Mouse (Mus musculus) macrophage (primary cell): ENCODE data around the gene 2900011O08Rik. TPM values are rescaled to one million over a fixed set of nuclear protein-coding genes. Genes with fewer than 3 reads are reported as not detected.
"Not testable (repeated sequence)": the region's sequence is repeated elsewhere in the genome, so short reads cannot be mapped to it uniquely, and the experiment has no call there.

Source experiments
- H3K27ac ChIP-seq: fragments of 350-480 bp; formaldehyde crosslinking; 2 replicates; pipeline ENCODE4 v1.9.0; 2021
- H3K36me3 ChIP-seq: fragments of 350-480 bp; formaldehyde crosslinking; 2 replicates; pipeline ENCODE4 v1.9.0; 2021; ENCODE audit errors: inconsistent target
- H3K4me3 ChIP-seq: fragments of 350-480 bp; formaldehyde crosslinking; 2 replicates; pipeline ENCODE4 v1.9.0; 2021; ENCODE audit errors: inconsistent target
- H3K79me2 ChIP-seq: fragments of 350-480 bp; formaldehyde crosslinking; 2 replicates; pipeline ENCODE4 v1.9.0; 2021; ENCODE audit errors: inconsistent target
- WGBS: methylation state at CpG from one replicate; pipeline ENCODE4 v1.1.7; 2026; ENCODE audit warnings: inconsistent platforms; ENCODE audit not compliant: missing documents; 5-methylcytosine and 5-hydroxymethylcytosine counted together
- polyA plus RNA-seq: library from polyadenylated mRNA; stranded (reverse); fragments of 250-400 nt; gene quantifications from 3 replicates; pipeline ENCODE4 v1.2.4, GENCODE M21; 2018; ENCODE audit warnings: inconsistent platforms
- total RNA-seq, 78 experiments: library from RNA; depleted of rRNA; stranded (reverse); fragments of 250-400 nt; gene quantifications; 1 replicate in 9 of 78; 2 replicates in 24 of 78; 3 replicates in 43 of 78; 4 replicates in 2 of 78; pipeline ENCODE4 v1.2.4; 2018; ENCODE audit warnings: inconsistent platforms in 56 of 78

Gene 2900011O08Rik
- total RNA-seq (2018; cell fraction: chromatin; rRNA removed), result not detected
- total RNA-seq (2018; cell fraction: cytosol; rRNA removed), result under 1 TPM in 11 of 26 experiments, not detected in 15; 0.06 to 0.29 (median 0.08) TPM
- total RNA-seq (2018; cell fraction: nucleus; rRNA removed), result not detected
- polyA plus RNA-seq, result not detected in 3 replicates

GRCm38 (mm10) chr16:13986574-13987478 lies at the start of gene 2900011O08Rik, which contains the start of gene Ifitm7:
TSS of gene 2900011O08Rik (plus strand) at chr16:13986604.
TSS of gene Ifitm7 (minus strand) at chr16:13986888.
- WGBS, result 7% methylated on average over 31 of the region's 31 CpGs
- H3K27ac ChIP-seq, result no peak within 1 kb of the TSS
- no peaks in the 10 kb centered on the region for H3K79me2 ChIP-seq
- no peaks in the 10 kb centered on the region for H3K36me3 ChIP-seq
- H3K4me3 ChIP-seq, result peak within 1 kb of the TSS; percentile 5; the same call in 1 of the 2 replicates

GRCm38 (mm10) chr16:13940139-13940846 lies 46.1 kb upstream of the 2900011O08Rik start:
- Histone ChIP-seq H3K36me3 (no peaks in the 10 kb centered on the region), H3K79me2 (no peaks in the 10 kb centered on the region), H3K27ac (no peak overlapping the region), H3K4me3 (no peak overlapping the region)
- WGBS, result 15% methylated on average over 26 of the region's 28 CpGs

- Histone ChIP-seq H3K27ac (no peak overlapping the region), H3K4me3 (no peak overlapping the region), H3K36me3 (no peaks in the 10 kb centered on the region), H3K79me2 (no peaks in the 10 kb centered on the region)
- WGBS, result 5% methylated on average over 34 of the region's 34 CpGs
Observed at GRCm38 (mm10) chr16:13940847-13941395, 45.5 kb upstream of the 2900011O08Rik start.

GRCm38 (mm10) chr16:13944178-13944577 lies 42.2 kb upstream of the 2900011O08Rik start:
- Histone ChIP-seq H3K4me3 (no peak overlapping the region), H3K36me3 (no peaks in the 10 kb centered on the region), H3K79me2 (no peaks in the 10 kb centered on the region), H3K27ac (no peak overlapping the region)
- WGBS, result 6% methylated on average over 4 of the region's 4 CpGs

GRCm38 (mm10) chr16:13944752-13945151 lies 41.7 kb upstream of the 2900011O08Rik start:
- H3K79me2 ChIP-seq, result no peaks in the 10 kb centered on the region
- 71% methylated on average over 5 of the region's 5 CpGs for WGBS
- H3K27ac ChIP-seq, result no peak overlapping the region
- no peaks in the 10 kb centered on the region for H3K36me3 ChIP-seq
- no peak overlapping the region for H3K4me3 ChIP-seq

GRCm38 (mm10) chr16:13945153-13945552 lies 41.3 kb upstream of the 2900011O08Rik start:
- Histone ChIP-seq H3K4me3 (no peak overlapping the region), H3K36me3 (no peaks in the 10 kb centered on the region), H3K79me2 (no peaks in the 10 kb centered on the region), H3K27ac (no peak overlapping the region)
- WGBS, result 98% methylated on average over 4 of the region's 4 CpGs

GRCm38 (mm10) chr16:13946306-13946705 lies 40.1 kb upstream of the 2900011O08Rik start:
- no peaks in the 10 kb centered on the region for H3K36me3 ChIP-seq
- H3K4me3 ChIP-seq, result no peak overlapping the region
- WGBS, result 92% methylated on average over 1 of the region's 1 CpGs
- no peaks in the 10 kb centered on the region for H3K79me2 ChIP-seq
- H3K27ac ChIP-seq, result no peak overlapping the region

- Histone ChIP-seq H3K79me2 (no peaks in the 10 kb centered on the region), H3K36me3 (no peaks in the 10 kb centered on the region), H3K4me3 (no peak overlapping the region), H3K27ac (no peak overlapping the region)
- 92% methylated on average over 3 of the region's 3 CpGs for WGBS
Observed at GRCm38 (mm10) chr16:13951245-13951644, 35.2 kb upstream of the 2900011O08Rik start.

- no peak overlapping the region for H3K27ac ChIP-seq
- no peaks in the 10 kb centered on the region for H3K79me2 ChIP-seq
- no peaks in the 10 kb centered on the region for H3K36me3 ChIP-seq
- WGBS, result 0% methylated on average over 1 of the region's 1 CpGs
- no peak overlapping the region for H3K4me3 ChIP-seq
Observed at GRCm38 (mm10) chr16:13962053-13962452, 24.4 kb upstream of the 2900011O08Rik start.

GRCm38 (mm10) chr16:13969096-13969495 lies 17.3 kb upstream of the 2900011O08Rik start:
- WGBS, result 42% methylated on average over 1 of the region's 1 CpGs
- H3K4me3 ChIP-seq, result no peak overlapping the region
- H3K79me2 ChIP-seq, result no peaks in the 10 kb centered on the region
- no peak overlapping the region for H3K27ac ChIP-seq
- no peaks in the 10 kb centered on the region for H3K36me3 ChIP-seq

GRCm38 (mm10) chr16:13972051-13972450 lies 14.4 kb upstream of the 2900011O08Rik start:
- Histone ChIP-seq H3K36me3 (no peaks in the 10 kb centered on the region), H3K4me3 (no peak overlapping the region), H3K79me2 (no peaks in the 10 kb centered on the region), H3K27ac (no peak overlapping the region)
- WGBS, result 84% methylated on average over 6 of the region's 8 CpGs

- H3K36me3 ChIP-seq, H3K79me2 ChIP-seq, H3K4me3 ChIP-seq, H3K27ac ChIP-seq: not testable (repeated sequence)
- WGBS, result 95% methylated on average over 4 of the region's 4 CpGs
Observed at GRCm38 (mm10) chr16:13976358-13976896, 10.0 kb upstream of the 2900011O08Rik start.

- H3K27ac ChIP-seq, H3K79me2 ChIP-seq, H3K36me3 ChIP-seq, H3K4me3 ChIP-seq: not testable (repeated sequence)
- WGBS, result 100% methylated on average over 1 of the region's 1 CpGs
Observed at GRCm38 (mm10) chr16:13977026-13977425, 9.4 kb upstream of the 2900011O08Rik start.

GRCm38 (mm10) chr16:13981726-13982125 lies 4.7 kb upstream of the 2900011O08Rik start:
- not testable (repeated sequence) for H3K27ac ChIP-seq, H3K4me3 ChIP-seq, H3K79me2 ChIP-seq, H3K36me3 ChIP-seq
- WGBS, result 72% methylated on average over 3 of the region's 3 CpGs
